Mouse (Mus musculus) lung, embryonic 15.5 days (tissue): ENCODE measurements around the gene Vps35l. TPM values are rescaled to one million over a fixed set of nuclear protein-coding genes. Genes with fewer than 3 reads are reported as not detected.

Source experiments
- polyA plus RNA-seq: library from polyadenylated mRNA; unstranded; fragments of >200 nt; fragmentation: Nextera tagmentation; extraction: Ambion mirVana; gene quantifications from 2 replicates; pipeline ENCODE4 v1.2.1, GENCODE M21; 2015

Gene Vps35l
- polyA plus RNA-seq, 1 experiment from 2014 or later: 63.6 TPM

Other genes starting within 250 kb of the Vps35l start
- gene Itpripl2, start 248.3 kb upstream of the Vps35l start, polyA plus RNA-seq: 7.4 and 8.1 TPM in 2 replicates
- gene Coq7, start 206.9 kb upstream of the Vps35l start, polyA plus RNA-seq: 115 and 130 TPM in 2 replicates
- 2.3 TPM in 2 replicates for gene Tmc7, start 155.5 kb upstream of the Vps35l start, polyA plus RNA-seq
- gene Tmc5, start 142.9 kb upstream of the Vps35l start, polyA plus RNA-seq: 0.21 TPM in 1 of 2 replicates, not detected in the other
- 122 and 128 TPM in 2 replicates for gene Gde1, start 34.4 kb upstream of the Vps35l start, polyA plus RNA-seq
- 18.4 and 20.3 TPM in 2 replicates for gene Ccp110, start 27.7 kb upstream of the Vps35l start, polyA plus RNA-seq
- gene Iqck, start 115.5 kb downstream of the Vps35l start, polyA plus RNA-seq: 3.2 and 3.7 TPM in 2 replicates
- gene Knop1, start 116.0 kb downstream of the Vps35l start, polyA plus RNA-seq: 76.1 and 82.1 TPM in 2 replicates